In genomic region chr2:80013060-80013459, GRCm38 (mm10) we compare ENCODE assay signal across 9 mouse cellular contexts.
DNase-seq lines count a peak whose midpoint lies in the region; ATAC-seq and TF ChIP-seq lines count a peak whose summit lies in the region.
"Had no signal": no experiment of that assay in that cellular context is flagged by ENCODE, and none has a peak within 500 bp of the region (broad histone marks: within the 10 kb centered on the region; RNA-seq: fewer than 3 reads in every experiment).

No protein-coding gene starts in this region.

- H3K4me1 ChIP-seq in liver, adult 2 months (ENCODE audit: control insufficient read depth, insufficient read depth, low read length): peaks cover 1% of the 10 kb centered on the region; the same call in 1 of the 2 replicates
- H3K4me1 ChIP-seq in liver, embryonic 11.5 days (replicated peaks; ENCODE audit: control insufficient read depth, insufficient read depth, low read length): no peaks in the 10 kb centered on the region
- H3K4me1 ChIP-seq in intestine, embryonic 15.5 days (replicated peaks): 0 out of 2 replicates have a peak, but pooled peaks cover 6% of the 10 kb centered on the region
- H3K4me1 ChIP-seq: liver, embryonic 13.5 days had no signal

- no peak overlapping the region for H3K4me3 ChIP-seq in liver, adult 2 months (ENCODE audit: insufficient read depth, low read depth, low read length)
- no peak overlapping the region for H3K4me3 ChIP-seq in liver, embryonic 11.5 days (ENCODE audit: low read depth, low read length)
- H3K4me3 ChIP-seq in intestine, embryonic 15.5 days (replicated peaks): no peak overlapping the region
- H3K4me3 ChIP-seq: liver, embryonic 13.5 days had no signal

- TF ChIP-seq CTCF in liver, adult 2 months (IDR thresholded peaks at IDR 0.05; ENCODE audit: low read depth, low read length): no peak

- H3K4me2 ChIP-seq in liver, embryonic 11.5 days: no peak overlapping the region
- no peak overlapping the region for H3K4me2 ChIP-seq in intestine, embryonic 15.5 days (replicated peaks)
- H3K4me2 ChIP-seq: liver, embryonic 13.5 days had no signal

- no peak for TF ChIP-seq POLR2A in liver, adult 2 months (IDR thresholded peaks at IDR 0.05; ENCODE audit: extremely low read depth, insufficient read depth, low read length)

- intact Hi-C loops in gastrocnemius, postnatal 36 days (cut with DNase I): no loop called here

- H3K79me2 ChIP-seq in liver, adult 2 months (ENCODE audit: control insufficient read depth, insufficient read depth, low read length): no peaks in the 10 kb centered on the region

- no peaks in the 10 kb centered on the region for H3K9me3 ChIP-seq in liver, embryonic 11.5 days (ENCODE audit: control insufficient read depth, low read length)
- no peaks in the 10 kb centered on the region for H3K9me3 ChIP-seq in intestine, embryonic 15.5 days
- H3K9me3 ChIP-seq: liver, embryonic 13.5 days had no signal

- 28% methylated on average over 4 of the region's 4 CpGs for WGBS in liver, adult 2 months
- WGBS in liver, embryonic 11.5 days: 69% methylated on average over 4 of the region's 4 CpGs
- WGBS in intestine, embryonic 15.5 days: 40% methylated on average over 4 of the region's 4 CpGs

- H3K36me3 ChIP-seq in liver, adult 2 months (ENCODE audit: control insufficient read depth, insufficient read depth, low read length): no peaks in the 10 kb centered on the region
- H3K36me3 ChIP-seq in liver, embryonic 11.5 days (ENCODE audit: control insufficient read depth, insufficient read depth, low read length): no peaks in the 10 kb centered on the region
- no peaks in the 10 kb centered on the region for H3K36me3 ChIP-seq in intestine, embryonic 15.5 days
- H3K36me3 ChIP-seq: liver, embryonic 13.5 days had no signal

- H3K27ac ChIP-seq in liver, adult 2 months (replicated peaks; ENCODE audit: insufficient read depth, low read depth, low read length): no peak overlapping the region
- no peak overlapping the region for H3K27ac ChIP-seq in liver, embryonic 11.5 days (ENCODE audit: low read depth, low read length)
- 0 out of 2 replicates have a peak overlapping the region, but pooled peaks have one; percentile 22 for H3K27ac ChIP-seq in intestine, embryonic 15.5 days
- H3K27ac ChIP-seq: liver, embryonic 13.5 days had no signal

- no peak overlapping the region for H3K9ac ChIP-seq in liver, adult 2 months (ENCODE audit: low read depth, low read length)
- H3K9ac ChIP-seq in liver, embryonic 11.5 days (ENCODE audit: low read depth, low read length): no peak overlapping the region
- no peak overlapping the region for H3K9ac ChIP-seq in intestine, embryonic 15.5 days
- H3K9ac ChIP-seq: liver, embryonic 13.5 days had no signal

- ATAC-seq in liver, embryonic 11.5 days (replicated peaks; ENCODE audit: low FRiP score): no peak
- ATAC-seq in intestine, embryonic 15.5 days: peak; percentile 56

- DNase-seq in gastrocnemius, adult 18-20 months (ENCODE audit: low spot score): peak; percentile 34
- DNase-seq in gastrocnemius, postnatal 25 days: no peak
- DNase-seq in liver, adult 2 months (ENCODE audit: extremely low read depth, low read depth, low spot score): peak; percentile 77
- DNase-seq in liver, embryonic 11.5 days (ENCODE audit: low spot score): no peak
- DNase-seq in lung, postnatal 25 days (ENCODE audit: low spot score): peak; percentile 29
- DNase-seq in gastrocnemius, postnatal 36 days: no peak
- no peak for DNase-seq in thymus, postnatal 10 days (ENCODE audit: low spot score in 2 of 2)
- DNase-seq: liver, embryonic 13.5 days had no signal

- H3K27me3 ChIP-seq in liver, adult 2 months (ENCODE audit: control insufficient read depth, insufficient read depth, low read length): no peaks in the 10 kb centered on the region
- H3K27me3 ChIP-seq in liver, embryonic 11.5 days (replicated peaks; ENCODE audit: control insufficient read depth, insufficient read depth, low read length): no peaks in the 10 kb centered on the region
- no peaks in the 10 kb centered on the region for H3K27me3 ChIP-seq in intestine, embryonic 15.5 days (replicated peaks)
- H3K27me3 ChIP-seq: liver, embryonic 13.5 days had no signal

Comparison
In these comparisons a context has a peak if more than half of its experiments do, and no peak if none do; other contexts are left out.
1. DNase-seq: peak in gastrocnemius, adult 18-20 months (single experiment), liver, adult 2 months (single experiment) and lung, postnatal 25 days (single experiment); none in gastrocnemius, postnatal 25 days (single experiment), liver, embryonic 11.5 days (single experiment), gastrocnemius, postnatal 36 days (0 of 2) and thymus, postnatal 10 days (0 of 2).